Mouse (Mus musculus): ENCODE data around the gene Lrp10.

DNA sequence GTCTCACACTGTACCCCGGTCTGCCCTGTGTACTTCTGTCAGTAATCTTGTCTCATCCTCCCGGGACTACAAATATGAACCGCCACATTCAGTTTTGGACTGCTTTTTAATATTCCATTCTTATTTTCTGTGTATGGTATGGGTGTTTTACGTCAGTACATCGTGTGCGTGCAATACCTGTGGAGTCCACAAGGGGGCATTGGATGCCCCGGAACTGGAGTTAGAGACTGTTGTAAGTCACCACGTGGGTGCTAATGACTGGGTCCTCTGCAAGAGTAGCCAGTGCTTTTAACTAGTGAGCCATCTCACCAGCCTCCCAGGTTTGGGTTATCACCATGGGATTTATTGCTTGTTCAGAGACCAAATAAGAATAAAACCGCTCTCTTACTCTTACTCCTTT, 18.6 kb downstream of the Lrp10 start:
- TF ChIP-seq CTCF (IDR thresholded peaks at IDR 0.05; ENCODE audit: low read depth) (peak; percentile 83), EP300 (IDR thresholded peaks at IDR 0.05; ENCODE audit: low read depth) (no peak)

All from liver, postnatal 0 days (tissue).